In the genomic region with DNA sequence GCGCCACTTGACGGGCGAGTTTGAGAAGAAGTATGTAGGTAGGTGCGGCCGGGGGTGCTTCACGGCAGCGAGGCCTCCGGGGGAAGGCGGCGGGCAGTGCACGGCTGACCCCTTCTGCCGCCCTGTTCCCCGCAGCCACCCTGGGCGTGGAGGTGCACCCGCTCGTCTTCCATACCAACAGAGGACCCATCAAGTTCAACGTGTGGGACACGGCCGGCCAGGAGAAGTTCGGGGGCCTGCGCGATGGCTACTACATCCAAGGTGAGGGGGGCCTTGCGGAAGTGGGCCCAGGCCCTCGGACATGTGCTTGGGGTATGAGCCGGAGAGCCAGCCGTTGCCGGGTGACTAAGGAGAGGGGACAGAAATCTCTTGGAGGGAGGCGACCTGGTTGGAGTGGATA, we compare ENCODE assay signal across 8 mouse cellular contexts. TPM values are rescaled to one million over a fixed set of nuclear protein-coding genes. Genes with fewer than 3 reads are reported as not detected.
DNase-seq lines count a peak whose midpoint lies in the region; ATAC-seq and TF ChIP-seq lines count a peak whose summit lies in the region.

No protein-coding gene starts in this region.

- DNase-seq in heart, adult 9 months (ENCODE audit: low spot score in 2 of 2), result peak; percentile 11 to 30
- DNase-seq in heart, postnatal 36 days, result no peak
- DNase-seq in liver, embryonic 14.5 days (ENCODE audit: low read depth in 3 of 3, low spot score in 3 of 3), result no peak
- DNase-seq in left cerebral cortex, adult 11 months (ENCODE audit: low spot score), result no peak

- 1% methylated on average over 28 of the region's 28 CpGs for WGBS in embryonic facial prominence, embryonic 12.5 days
- WGBS in hindbrain, embryonic 12.5 days, result 4% methylated on average over 24 of the region's 28 CpGs
- 5% methylated on average over 28 of the region's 28 CpGs for WGBS in liver, embryonic 14.5 days (ENCODE audit: insufficient replicate concordance)
- WGBS in neural tube, embryonic 15.5 days, result 5% methylated on average over 28 of the region's 28 CpGs

- H3K4me3 ChIP-seq in ES-Bruce4 (ENCODE audit: low read depth, low read length), result peak overlapping the region; percentile 96
- peak overlapping the region; percentile 98 for H3K4me3 ChIP-seq in embryonic facial prominence, embryonic 12.5 days
- peak overlapping the region; percentile 95 for H3K4me3 ChIP-seq in hindbrain, embryonic 12.5 days
- peak overlapping the region; percentile 72 to 98 for H3K4me3 ChIP-seq in liver, embryonic 14.5 days (ENCODE audit: insufficient read depth in 1 of 2, low read depth in 2 of 2, low read length in 2 of 2)
- peak overlapping the region; percentile 92 for H3K4me3 ChIP-seq in neural tube, embryonic 15.5 days (replicated peaks)

- H3K9me3 ChIP-seq in ES-Bruce4 (replicated peaks; ENCODE audit: control insufficient read depth, insufficient read depth, low read length, poor library complexity, severe bottlenecking), result no peaks in the 10 kb centered on the region
- no peaks in the 10 kb centered on the region for H3K9me3 ChIP-seq in embryonic facial prominence, embryonic 12.5 days
- no peaks in the 10 kb centered on the region for H3K9me3 ChIP-seq in hindbrain, embryonic 12.5 days (replicated peaks)
- H3K9me3 ChIP-seq in liver, embryonic 14.5 days (ENCODE audit: control insufficient read depth, low read length), result no peaks in the 10 kb centered on the region
- no peaks in the 10 kb centered on the region for H3K9me3 ChIP-seq in neural tube, embryonic 15.5 days (replicated peaks)

- peak overlapping the region; percentile 97 for H3K9ac ChIP-seq in ES-Bruce4 (ENCODE audit: low read depth, poor library complexity, severe bottlenecking)
- peak overlapping the region; percentile 99 for H3K9ac ChIP-seq in embryonic facial prominence, embryonic 12.5 days
- H3K9ac ChIP-seq in hindbrain, embryonic 12.5 days, result peak overlapping the region; percentile 98
- H3K9ac ChIP-seq in liver, embryonic 14.5 days (replicated peaks), result peak overlapping the region; percentile 96
- peak overlapping the region; percentile 89 for H3K9ac ChIP-seq in neural tube, embryonic 15.5 days (replicated peaks)

- ATAC-seq in embryonic facial prominence, embryonic 12.5 days (ENCODE audit: insufficient number of reproducible peaks, insufficient read depth, low FRiP score, low TSS enrichment), result peak; percentile 10; the same call in 1 of the 2 replicates
- ATAC-seq in hindbrain, embryonic 12.5 days (ENCODE audit: low FRiP score), result peak; percentile 15; the same call in 1 of the 2 replicates
- no peak for ATAC-seq in liver, embryonic 14.5 days (ENCODE audit: insufficient read depth)
- ATAC-seq in neural tube, embryonic 15.5 days (ENCODE audit: low FRiP score), result peak; percentile 7; the same call in 1 of the 2 replicates

- intact Hi-C loops in heart, postnatal 36 days (cut with DNase I), result loop anchor here (1.0 to 5.0 kb wide), 2 partner anchors 12 to 707 kb away; partner anchors contain the start of genes Nipsnap2 and Stx2

- no peak for TF ChIP-seq EP300 in ES-Bruce4 (IDR thresholded peaks at IDR 0.05; ENCODE audit: insufficient read depth, low read depth, low read length)
- no peak for TF ChIP-seq EP300 in liver, embryonic 14.5 days (IDR thresholded peaks at IDR 0.05; ENCODE audit: low read depth)

- TF ChIP-seq POLR2A in ES-Bruce4 (IDR thresholded peaks at IDR 0.05; ENCODE audit: insufficient read depth, low read length), result no peak

- peaks cover 34% of the 10 kb centered on the region for H3K36me3 ChIP-seq in ES-Bruce4 (ENCODE audit: control insufficient read depth, insufficient read depth, low read length, poor library complexity, severe bottlenecking)
- peaks cover 16% of the 10 kb centered on the region for H3K36me3 ChIP-seq in embryonic facial prominence, embryonic 12.5 days
- peaks cover 22% of the 10 kb centered on the region for H3K36me3 ChIP-seq in hindbrain, embryonic 12.5 days
- H3K36me3 ChIP-seq in liver, embryonic 14.5 days (replicated peaks; ENCODE audit: control insufficient read depth, insufficient read depth, low read depth), result peaks cover 44% of the 10 kb centered on the region
- peaks cover 16% of the 10 kb centered on the region for H3K36me3 ChIP-seq in neural tube, embryonic 15.5 days

- peak overlapping the region; percentile 72 for H3K4me2 ChIP-seq in embryonic facial prominence, embryonic 12.5 days (replicated peaks)
- peak overlapping the region; percentile 68 for H3K4me2 ChIP-seq in hindbrain, embryonic 12.5 days (replicated peaks)
- peak overlapping the region; percentile 96 for H3K4me2 ChIP-seq in liver, embryonic 14.5 days (ENCODE audit: low read depth)
- H3K4me2 ChIP-seq in neural tube, embryonic 15.5 days, result peak overlapping the region; percentile 84

- no peaks in the 10 kb centered on the region for H3K4me1 ChIP-seq in ES-Bruce4 (ENCODE audit: control insufficient read depth, insufficient read depth, low read length)
- H3K4me1 ChIP-seq in embryonic facial prominence, embryonic 12.5 days, result peaks cover 5% of the 10 kb centered on the region
- H3K4me1 ChIP-seq in hindbrain, embryonic 12.5 days, result peaks cover 8% of the 10 kb centered on the region
- H3K4me1 ChIP-seq in liver, embryonic 14.5 days (replicated peaks; ENCODE audit: control insufficient read depth in 2 of 2, insufficient read depth in 2 of 2, low read length in 1 of 2), result peaks cover 16 to 17% of the 10 kb centered on the region in 2 experiments
- peaks cover 20% of the 10 kb centered on the region for H3K4me1 ChIP-seq in neural tube, embryonic 15.5 days

- H3K27me3 ChIP-seq in ES-Bruce4 (ENCODE audit: control insufficient read depth, insufficient read depth, low read length, poor library complexity, severe bottlenecking), result no peaks in the 10 kb centered on the region
- no peaks in the 10 kb centered on the region for H3K27me3 ChIP-seq in embryonic facial prominence, embryonic 12.5 days
- no peaks in the 10 kb centered on the region for H3K27me3 ChIP-seq in hindbrain, embryonic 12.5 days
- H3K27me3 ChIP-seq in liver, embryonic 14.5 days (ENCODE audit: control insufficient read depth, insufficient read depth, low read length), result no peaks in the 10 kb centered on the region
- no peaks in the 10 kb centered on the region for H3K27me3 ChIP-seq in neural tube, embryonic 15.5 days (replicated peaks)

- H3K27ac ChIP-seq in ES-Bruce4 (ENCODE audit: insufficient read depth, low read length), result peak overlapping the region; percentile 71
- peak overlapping the region; percentile 99 for H3K27ac ChIP-seq in embryonic facial prominence, embryonic 12.5 days
- peak overlapping the region; percentile 99 for H3K27ac ChIP-seq in hindbrain, embryonic 12.5 days
- H3K27ac ChIP-seq in liver, embryonic 14.5 days, result peak overlapping the region; percentile 82
- peak overlapping the region; percentile 99 for H3K27ac ChIP-seq in neural tube, embryonic 15.5 days (replicated peaks)

- no peak for TF ChIP-seq CTCF in ES-Bruce4 (IDR thresholded peaks at IDR 0.05; ENCODE audit: low read depth, low read length)
- no peak for TF ChIP-seq CTCF in liver, embryonic 14.5 days (IDR thresholded peaks at IDR 0.05; ENCODE audit: low read depth)

RNA-seq across cellular contexts. Expression of gene Ran, which starts 0.9 kb away (rescaled TPM):
- 100 to 1,000 TPM in 1 of 2 experiments, 10 to 100 TPM in 1; 86.3 to 103 TPM for total RNA-seq in heart, postnatal 36 days (2021)
- polyA plus RNA-seq in ES-Bruce4 (2011; ENCODE audit: insufficient read depth, insufficient read length, low read depth, missing spikeins), result 669 and 685 TPM in 2 replicates
- 630 and 652 TPM in 2 replicates for polyA plus RNA-seq in embryonic facial prominence, embryonic 12.5 days (2016; fragmentation: Nextera tagmentation; extraction: Ambion mirVana)
- 542 and 547 TPM in 2 replicates for polyA plus RNA-seq in hindbrain, embryonic 12.5 days (2016; fragmentation: Nextera tagmentation; extraction: Ambion mirVana)
- 221 and 273 TPM in 2 replicates for polyA plus RNA-seq in liver, embryonic 14.5 days (2012; rRNA removed)
- 461 and 495 TPM in 2 replicates for polyA plus RNA-seq in liver, embryonic 14.5 days (2014; fragmentation: Nextera tagmentation; extraction: Ambion mirVana)
- 311 and 368 TPM in 2 replicates for polyA plus RNA-seq in neural tube, embryonic 15.5 days (2015; fragmentation: Nextera tagmentation; extraction: Ambion mirVana)

RNA-seq across cellular contexts. Expression of gene Stx2, which starts 12.4 kb away (rescaled TPM):
- total RNA-seq in heart, postnatal 36 days (2021), result 10 to 100 TPM; 12.2 to 20.5 TPM
- polyA plus RNA-seq in ES-Bruce4 (2011; ENCODE audit: insufficient read depth, insufficient read length, low read depth, missing spikeins), result 19.8 and 25.9 TPM in 2 replicates
- polyA plus RNA-seq in embryonic facial prominence, embryonic 12.5 days (2016; fragmentation: Nextera tagmentation; extraction: Ambion mirVana), result 36.2 and 40.7 TPM in 2 replicates
- 30.8 and 32.7 TPM in 2 replicates for polyA plus RNA-seq in hindbrain, embryonic 12.5 days (2016; fragmentation: Nextera tagmentation; extraction: Ambion mirVana)
- 66.6 and 75.0 TPM in 2 replicates for polyA plus RNA-seq in liver, embryonic 14.5 days (2012; rRNA removed)
- 68.1 and 74.2 TPM in 2 replicates for polyA plus RNA-seq in liver, embryonic 14.5 days (2014; fragmentation: Nextera tagmentation; extraction: Ambion mirVana)
- 20.1 and 20.5 TPM in 2 replicates for polyA plus RNA-seq in neural tube, embryonic 15.5 days (2015; fragmentation: Nextera tagmentation; extraction: Ambion mirVana)

Comparison
In these comparisons a context has a peak if more than half of its experiments do, and no peak if none do; other contexts are left out.
1. DNase-seq: peak in heart, adult 9 months (2 of 2); none in heart, postnatal 36 days (0 of 2), liver, embryonic 14.5 days (0 of 3) and left cerebral cortex, adult 11 months (single experiment).
2. Peak in every context shown above with its lines, with median percentiles within 50 percentile points of each other: H3K27ac ChIP-seq, H3K4me3 ChIP-seq, H3K9ac ChIP-seq and H3K4me2 ChIP-seq.